In the genomic region with DNA sequence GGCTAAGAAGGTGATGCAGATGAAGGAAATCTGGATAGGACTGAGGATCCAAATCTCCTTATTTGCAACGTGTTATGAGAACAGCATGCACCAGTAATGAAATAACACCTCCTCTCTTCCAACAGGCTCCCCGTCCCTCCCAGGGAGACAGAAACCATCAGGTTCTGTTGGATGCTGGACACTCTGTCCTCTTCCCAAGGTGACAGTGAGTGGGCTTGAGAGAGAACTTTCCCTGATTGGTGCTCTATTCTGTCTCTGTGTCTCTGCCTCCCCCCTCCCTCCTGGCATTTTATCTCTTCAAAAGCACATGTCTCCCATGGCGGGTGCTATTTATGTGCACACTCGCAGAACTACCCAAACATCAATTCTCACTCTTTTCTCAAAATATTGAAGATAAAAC, we compare ENCODE assay signal across 23 mouse cellular contexts.
A peak's percentile ranks its signal among the peaks of the same experiment; 100 is the strongest.
DNase-seq lines count a peak whose midpoint lies in the region; ATAC-seq and TF ChIP-seq lines count a peak whose summit lies in the region.
"Had no signal": no experiment of that assay in that cellular context is flagged by ENCODE, and none has a peak within 500 bp of the region (broad histone marks: within the 10 kb centered on the region; RNA-seq: fewer than 3 reads in every experiment).

No protein-coding gene starts in this region.

- no peaks in the 10 kb centered on the region for H3K9me3 ChIP-seq in forebrain, postnatal 0 days (ENCODE audit: low read length)
- H3K9me3 ChIP-seq in forebrain, embryonic 12.5 days: no peaks in the 10 kb centered on the region
- H3K9me3 ChIP-seq: embryonic facial prominence, embryonic 10.5 days; intestine, embryonic 15.5 days; neural tube, embryonic 15.5 days had no signal

- H3K27ac ChIP-seq in forebrain, postnatal 0 days (ENCODE audit: low read depth, low read length): no peak overlapping the region
- no peak overlapping the region for H3K27ac ChIP-seq in forebrain, embryonic 12.5 days
- H3K27ac ChIP-seq: embryonic facial prominence, embryonic 10.5 days; intestine, embryonic 15.5 days; neural tube, embryonic 15.5 days; stomach, postnatal 0 days had no signal

- H3K4me3 ChIP-seq in forebrain, postnatal 0 days (ENCODE audit: low read depth, low read length): no peak overlapping the region
- H3K4me3 ChIP-seq in forebrain, embryonic 12.5 days (replicated peaks): no peak overlapping the region
- H3K4me3 ChIP-seq: embryonic facial prominence, embryonic 10.5 days; intestine, embryonic 15.5 days; myocyte; neural tube, embryonic 15.5 days had no signal

- no peaks in the 10 kb centered on the region for H3K27me3 ChIP-seq in forebrain, postnatal 0 days (ENCODE audit: insufficient read depth, low read length)
- H3K27me3 ChIP-seq in forebrain, embryonic 12.5 days: no peaks in the 10 kb centered on the region
- H3K27me3 ChIP-seq: intestine, embryonic 15.5 days; neural tube, embryonic 15.5 days had no signal

- no peak overlapping the region for H3K9ac ChIP-seq in forebrain, postnatal 0 days
- no peak overlapping the region for H3K9ac ChIP-seq in forebrain, embryonic 12.5 days
- H3K9ac ChIP-seq: intestine, embryonic 15.5 days; neural tube, embryonic 15.5 days had no signal

- ATAC-seq in forebrain, postnatal 0 days: no peak
- no peak for ATAC-seq in forebrain, embryonic 12.5 days (ENCODE audit: low FRiP score)
- ATAC-seq: CD4-positive, CD25-positive, alpha-beta regulatory T cell, adult 4 months; forebrain, embryonic 14.5 days; intestine, embryonic 15.5 days had no signal

- no peak for TF ChIP-seq CTCF in forebrain, postnatal 0 days (IDR thresholded peaks at IDR 0.05; ENCODE audit: low read depth)

- no peaks in the 10 kb centered on the region for H3K4me1 ChIP-seq in forebrain, postnatal 0 days (ENCODE audit: insufficient read depth)
- H3K4me1 ChIP-seq in forebrain, embryonic 12.5 days: no peaks in the 10 kb centered on the region
- H3K4me1 ChIP-seq: intestine, embryonic 15.5 days; neural tube, embryonic 15.5 days had no signal

- no peak overlapping the region for H3K4me2 ChIP-seq in forebrain, postnatal 0 days (ENCODE audit: low read depth)
- H3K4me2 ChIP-seq in forebrain, embryonic 12.5 days: no peak overlapping the region
- H3K4me2 ChIP-seq: intestine, embryonic 15.5 days; neural tube, embryonic 15.5 days had no signal

- no peaks in the 10 kb centered on the region for H3K36me3 ChIP-seq in forebrain, postnatal 0 days (ENCODE audit: insufficient read depth)
- no peaks in the 10 kb centered on the region for H3K36me3 ChIP-seq in forebrain, embryonic 12.5 days (replicated peaks)
- H3K36me3 ChIP-seq: embryonic facial prominence, embryonic 10.5 days; G1E; intestine, embryonic 15.5 days; neural tube, embryonic 15.5 days had no signal

- 54% methylated on average over 4 of the region's 4 CpGs for whole genome bisulfite sequencing in forebrain, postnatal 0 days
- 80% methylated on average over 4 of the region's 4 CpGs for WGBS in forebrain, embryonic 12.5 days

- peak; percentile 27 for DNase-seq in forebrain, postnatal 0 days
- DNase-seq in layer of hippocampus, adult 11-12 months (ENCODE audit: low spot score): peak; percentile 60
- no peak for DNase-seq in layer of hippocampus, postnatal 10 days (ENCODE audit: low spot score in 2 of 2)
- peak; percentile 35 for DNase-seq in testis, postnatal 14 days (ENCODE audit: low spot score)
- DNase-seq in testis, postnatal 10 days (ENCODE audit: low spot score): no peak
- DNase-seq in T-cell, adult 2 months (ENCODE audit: low spot score): no peak
- DNase-seq in Muller cell, postnatal 12 days (ENCODE audit: inconsistent ontology term): no peak
- DNase-seq: adrenal gland, adult 2 months; cerebellum, adult 11-12 months; cerebellum, postnatal 25 days; heart, adult 11 months; lung, postnatal 10 days; midbrain, embryonic 14.5 days; retina, postnatal 1 day had no signal

Comparison
In these comparisons a context has a peak if more than half of its experiments do, and no peak if none do; other contexts are left out.
1. DNase-seq: peak in forebrain, postnatal 0 days (single experiment), layer of hippocampus, adult 11-12 months (single experiment) and testis, postnatal 14 days (single experiment); none in layer of hippocampus, postnatal 10 days (0 of 2), testis, postnatal 10 days (single experiment), T-cell, adult 2 months (single experiment) and Muller cell, postnatal 12 days (single experiment).